In genomic region chr10:67538585-67539400, GRCm38 (mm10) we compare ENCODE assay signal across 8 mouse cellular contexts. TPM values are rescaled to one million over a fixed set of nuclear protein-coding genes. Genes with fewer than 3 reads are reported as not detected.
DNase-seq lines count a peak whose midpoint lies in the region; ATAC-seq and TF ChIP-seq lines count a peak whose summit lies in the region.

No protein-coding gene starts in this region.

- dilution Hi-C loops in CH12.LX (cut with MboI; ENCODE audit: extremely low pct_ligation_motif_present, extremely low pct_unique_long_range_greater_than_20kb, low sequenced_read_pairs), result no loop called here

- DNase-seq in kidney, adult 18-20 months, result peak; percentile 27
- no peak for DNase-seq in kidney, adult 8-10 months
- no peak for DNase-seq in CH12.LX (ENCODE audit: extremely low read depth)
- DNase-seq in embryo, embryonic 9.5 days (ENCODE audit: extremely low spot score), result peak; percentile 36
- DNase-seq in hindbrain, embryonic 10.5 days (ENCODE audit: low spot score), result peak; percentile 50
- peak; percentile 23 for DNase-seq in liver, postnatal 0 days
- DNase-seq in c-Kit-positive CD71-positive TER-119-positive erythroid progenitor cells, embryonic 14.5 days (ENCODE audit: low spot score), result no peak

- H3K79me2 ChIP-seq in CH12.LX (replicated peaks; ENCODE audit: control insufficient read depth, extremely low read depth, insufficient read depth, poor library complexity, severe bottlenecking), result no peaks in the 10 kb centered on the region

- H3K4me3 ChIP-seq in CH12.LX (replicated peaks in 1 of 3; ENCODE audit: low read depth in 2 of 3, low read length in 2 of 3, poor library complexity in 1 of 3), result peak overlapping the region; percentile 42 to 54 (median 44)
- H3K4me3 ChIP-seq in hindbrain, embryonic 10.5 days, result peak overlapping the region; percentile 69
- H3K4me3 ChIP-seq in liver, postnatal 0 days (ENCODE audit: low read depth, low read length), result peak overlapping the region; percentile 63
- peak overlapping the region; percentile 63 for H3K4me3 ChIP-seq in small intestine, adult 2 months (ENCODE audit: low read depth, low read length)

- in situ Hi-C loops in CH12.LX (cut with MboI; ENCODE audit: low pct_ligation_motif_present, low pct_unique_long_range_greater_than_20kb, low sequenced_read_pairs), result loop anchor here (25.0 kb wide), 1 partner anchor 226 kb away; no protein-coding TSS in a partner anchor

- H3K9me3 ChIP-seq in CH12.LX (replicated peaks; ENCODE audit: low read length), result peaks cover 8% of the 10 kb centered on the region
- no peaks in the 10 kb centered on the region for H3K9me3 ChIP-seq in hindbrain, embryonic 10.5 days
- no peaks in the 10 kb centered on the region for H3K9me3 ChIP-seq in liver, postnatal 0 days (ENCODE audit: low read length)

- no peak for ATAC-seq in liver, postnatal 0 days

- H3K27ac ChIP-seq in CH12.LX (ENCODE audit: insufficient read depth, low read depth), result no peak overlapping the region
- no peak overlapping the region for H3K27ac ChIP-seq in hindbrain, embryonic 10.5 days
- no peak overlapping the region for H3K27ac ChIP-seq in liver, postnatal 0 days (ENCODE audit: low read depth)
- no peak overlapping the region for H3K27ac ChIP-seq in small intestine, adult 2 months (ENCODE audit: insufficient read depth, low read depth, low read length)

- peaks cover 10% of the 10 kb centered on the region for H3K27me3 ChIP-seq in CH12.LX (replicated peaks)
- H3K27me3 ChIP-seq in hindbrain, embryonic 10.5 days (ENCODE audit: insufficient read depth, poor library complexity, severe bottlenecking), result peaks cover 86% of the 10 kb centered on the region
- peaks cover 61% of the 10 kb centered on the region for H3K27me3 ChIP-seq in liver, postnatal 0 days (ENCODE audit: insufficient read depth, low read length)
- H3K27me3 ChIP-seq in small intestine, adult 2 months (ENCODE audit: control insufficient read depth, insufficient read depth, low read length), result peaks cover 44% of the 10 kb centered on the region

- peaks cover 0 to 7% of the 10 kb centered on the region in 2 experiments for H3K36me3 ChIP-seq in CH12.LX (replicated peaks in 1 of 2; ENCODE audit: control insufficient read depth in 1 of 2, insufficient read depth in 1 of 2, low read length in 1 of 2)
- H3K36me3 ChIP-seq in hindbrain, embryonic 10.5 days, result no peaks in the 10 kb centered on the region; the same call in 1 of the 2 replicates
- no peaks in the 10 kb centered on the region for H3K36me3 ChIP-seq in liver, postnatal 0 days (replicated peaks; ENCODE audit: insufficient read depth, low read length)
- no peaks in the 10 kb centered on the region for H3K36me3 ChIP-seq in small intestine, adult 2 months (ENCODE audit: control insufficient read depth, insufficient read depth, low read length)

- no peak overlapping the region for H3K9ac ChIP-seq in CH12.LX (ENCODE audit: insufficient read depth, low read depth)
- no peak overlapping the region for H3K9ac ChIP-seq in liver, postnatal 0 days (replicated peaks)

- no peak for TF ChIP-seq CTCF in CH12.LX (conservative IDR thresholded peaks at IDR 0.05 in 1 of 2, IDR thresholded peaks at IDR 0.05 in 1 of 2; ENCODE audit: low read depth in 2 of 2, low read length in 2 of 2)
- no peak for TF ChIP-seq CTCF in liver, postnatal 0 days (IDR thresholded peaks at IDR 0.05; ENCODE audit: low read depth)
- no peak for TF ChIP-seq CTCF in small intestine, adult 2 months (IDR thresholded peaks at IDR 0.05; ENCODE audit: extremely low read depth, insufficient read length, insufficient replicate concordance, low read depth, low read length)

- WGBS in hindbrain, embryonic 10.5 days, result 1% methylated on average over 50 of the region's 50 CpGs
- WGBS in liver, postnatal 0 days (ENCODE audit: insufficient replicate concordance), result 2% methylated on average over 49 of the region's 50 CpGs
- WGBS in small intestine, adult 2 months, result 3% methylated on average over 50 of the region's 50 CpGs

- TF ChIP-seq POLR2A in CH12.LX (IDR thresholded peaks at IDR 0.05; ENCODE audit: low read depth, low read length), result no peak
- TF ChIP-seq POLR2A in small intestine, adult 2 months (IDR thresholded peaks at IDR 0.05; ENCODE audit: low read depth, low read length), result no peak; the same call in 1 of the 2 replicates

- TF ChIP-seq EP300 in CH12.LX (IDR thresholded peaks at IDR 0.05; ENCODE audit: low read length), result no peak
- TF ChIP-seq EP300 in liver, postnatal 0 days (IDR thresholded peaks at IDR 0.05; ENCODE audit: low read depth), result no peak

- peaks cover 2 to 21% of the 10 kb centered on the region in 2 experiments; a peak in 3 of 4 replicates for H3K4me1 ChIP-seq in CH12.LX (ENCODE audit: control insufficient read depth in 1 of 2, insufficient read depth in 2 of 2)
- peaks cover 55% of the 10 kb centered on the region for H3K4me1 ChIP-seq in hindbrain, embryonic 10.5 days (replicated peaks)
- peaks cover 26% of the 10 kb centered on the region for H3K4me1 ChIP-seq in liver, postnatal 0 days (ENCODE audit: insufficient read depth)
- H3K4me1 ChIP-seq in small intestine, adult 2 months (ENCODE audit: control insufficient read depth, insufficient read depth, insufficient read length, low read length), result peaks cover 8% of the 10 kb centered on the region

- no peak for TF ChIP-seq RAD21 in CH12.LX (IDR thresholded peaks at IDR 0.05; ENCODE audit: low read depth, low read length)

- peak overlapping the region; percentile 97 for H3K4me2 ChIP-seq in CH12.LX (ENCODE audit: insufficient read depth, low read depth, poor library complexity, severe bottlenecking)
- peak overlapping the region; percentile 97 for H3K4me2 ChIP-seq in liver, postnatal 0 days (ENCODE audit: low read depth, low read length)

TF ChIP-seq in CH12.LX, 34 proteins besides CTCF, POLR2A, EP300 and RAD21:
- TF ChIP-seq MAZ (IDR thresholded peaks at IDR 0.05; ENCODE audit: low read depth, low read length), result no peak
- TF ChIP-seq SMC3 (IDR thresholded peaks at IDR 0.05; ENCODE audit: low read depth, low read length), result no peak
- TF ChIP-seq ZMIZ1 (IDR thresholded peaks at IDR 0.05; ENCODE audit: low read depth, low read length), result no peak
- no peak for TF ChIP-seq ZC3H11A (IDR thresholded peaks at IDR 0.05; ENCODE audit: low read depth, low read length)
- TF ChIP-seq HCFC1 (IDR thresholded peaks at IDR 0.05; ENCODE audit: low read depth, low read length), result no peak
- no peak for TF ChIP-seq TCF12 (IDR thresholded peaks at IDR 0.05; ENCODE audit: low read depth, low read length)
- no peak for TF ChIP-seq MEF2A (IDR thresholded peaks at IDR 0.05; ENCODE audit: borderline replicate concordance, low read depth, low read length)
- TF ChIP-seq ETS1 (conservative IDR thresholded peaks at IDR 0.05; ENCODE audit: low read depth, low read length), result no peak
- no peak for TF ChIP-seq GABPA (IDR thresholded peaks at IDR 0.05; ENCODE audit: insufficient replicate concordance, low read depth, low read length)
- no peak for TF ChIP-seq CHD2 (IDR thresholded peaks at IDR 0.05; ENCODE audit: low read length)
- TF ChIP-seq POLR2AphosphoS2 (IDR thresholded peaks at IDR 0.05; ENCODE audit: low read depth, low read length), result no peak
- TF ChIP-seq SIN3A (IDR thresholded peaks at IDR 0.05; ENCODE audit: low read length), result no peak

RNA-seq across cellular contexts. Expression of gene Egr2, which starts 3.5 kb away (rescaled TPM):
- total RNA-seq in CH12.LX (2012; rRNA removed) (1.0 and 1.3 TPM in 2 replicates), CH12.LX (2014; rRNA removed) (4.7 and 5.7 TPM in 2 replicates)
- polyA plus RNA-seq in CH12.LX (2012; ENCODE audit: insufficient read length, low read depth), result 3.1 and 4.6 TPM in 2 replicates
- 0.56 and 2.0 TPM in 2 replicates for polyA plus RNA-seq in hindbrain, embryonic 10.5 days (2016; fragmentation: Nextera tagmentation; extraction: Ambion mirVana)
- polyA plus RNA-seq in liver, postnatal 0 days (2015; fragmentation: Nextera tagmentation; extraction: Ambion mirVana), result 0.15 and 0.33 TPM in 2 replicates
- polyA plus RNA-seq in small intestine, adult 2 months (2012; rRNA removed), result 1.7 and 3.7 TPM in 2 replicates

RNA-seq across cellular contexts. Expression of gene Ado, which starts 10.0 kb away (rescaled TPM):
- total RNA-seq in CH12.LX (2012; rRNA removed) (14.6 and 14.8 TPM in 2 replicates), CH12.LX (2014; rRNA removed) (11.2 and 12.3 TPM in 2 replicates)
- 9.1 and 10.3 TPM in 2 replicates for polyA plus RNA-seq in CH12.LX (2012; ENCODE audit: insufficient read length, low read depth)
- polyA plus RNA-seq in hindbrain, embryonic 10.5 days (2016; fragmentation: Nextera tagmentation; extraction: Ambion mirVana), result 69.4 and 80.9 TPM in 2 replicates
- polyA plus RNA-seq in liver, postnatal 0 days (2015; fragmentation: Nextera tagmentation; extraction: Ambion mirVana), result 9.9 and 10.8 TPM in 2 replicates
- 7.3 and 10.2 TPM in 2 replicates for polyA plus RNA-seq in small intestine, adult 2 months (2012; rRNA removed)

Comparison
In these comparisons a context has a peak if more than half of its experiments do, and no peak if none do; other contexts are left out.
1. DNase-seq: peak in kidney, adult 18-20 months (single experiment), embryo, embryonic 9.5 days (single experiment), hindbrain, embryonic 10.5 days (single experiment) and liver, postnatal 0 days (single experiment); none in kidney, adult 8-10 months (0 of 2), CH12.LX (single experiment) and c-Kit-positive CD71-positive TER-119-positive erythroid progenitor cells, embryonic 14.5 days (single experiment).
2. Peak in every context shown above with its lines, with median percentiles within 50 percentile points of each other: H3K4me3 ChIP-seq.